Mouse (Mus musculus) MEL (cell line): ENCODE data around the gene Zfp955b. TPM values are rescaled to one million over a fixed set of nuclear protein-coding genes. Genes with fewer than 3 reads are reported as not detected.
"Not testable (repeated sequence)": the region's sequence is repeated elsewhere in the genome, so short reads cannot be mapped to it uniquely, and the experiment has no call there.

Experiments used
- DNase-seq: peaks from one replicate; pipeline ENCODE4 v3.0.0; 2011; ENCODE audit warnings: low read depth, low spot score
- H3K27ac ChIP-seq: 2 replicates; pipeline ENCODE4 v1.5.1; 2012; ENCODE audit warnings: low read depth, mild to moderate bottlenecking, control low read depth, low read length, moderate library complexity; ENCODE audit not compliant: control insufficient read depth
- H3K27me3 ChIP-seq, 2 experiments: fragments of 150-350 bp in 1 of 2; sonication (generic) in 1 of 2; 2 replicates each; pipeline ENCODE4 v1.6.1; 2012; ENCODE audit warnings: low read length in 2 of 2, mild to moderate bottlenecking in 2 of 2, improper control_type of control experiment in 1 of 2, moderate library complexity in 1 of 2; ENCODE audit not compliant: insufficient read depth in 2 of 2, control insufficient read depth in 1 of 2
- H3K36me3 ChIP-seq, 2 experiments: 2 replicates each; pipeline ENCODE4 v1.6.1; 2012 to 2014; ENCODE audit warnings: low read length in 2 of 2, improper control_type of control experiment in 1 of 2, inconsistent platforms in 1 of 2, mild to moderate bottlenecking in 1 of 2; ENCODE audit not compliant: insufficient read depth in 2 of 2, control insufficient read depth in 1 of 2
- H3K4me1 ChIP-seq, 2 experiments: fragments of 150-350 bp in 1 of 2; sonication (generic) in 1 of 2; 2 replicates each; pipeline ENCODE4 v1.6.1; 2012; ENCODE audit warnings: low read length in 2 of 2, improper control_type of control experiment in 1 of 2, mild to moderate bottlenecking in 1 of 2; ENCODE audit not compliant: insufficient read depth in 2 of 2, control insufficient read depth in 1 of 2
- H3K4me3 ChIP-seq, 2 experiments: fragments of 150-350 bp in 1 of 2; sonication (generic) in 1 of 2; 2 replicates each; pipeline ENCODE4 v1.5.1; 2012; ENCODE audit warnings: low read depth in 2 of 2, low read length in 2 of 2, mild to moderate bottlenecking in 2 of 2, moderate library complexity in 2 of 2, control low read depth in 1 of 2, improper control_type of control experiment in 1 of 2; ENCODE audit not compliant: control insufficient read depth in 1 of 2, insufficient read depth in 1 of 2
- H3K79me2 ChIP-seq: 2 replicates; pipeline ENCODE4 v1.6.1; 2012; ENCODE audit warnings: mild to moderate bottlenecking, low read length, moderate library complexity; ENCODE audit not compliant: control insufficient read depth, poor library complexity, insufficient read depth
- H3K9ac ChIP-seq: 2 replicates; pipeline ENCODE4 v1.6.1; 2012; ENCODE audit warnings: low read depth, mild to moderate bottlenecking, control low read depth, low read length, moderate library complexity; ENCODE audit not compliant: control insufficient read depth, poor library complexity, severe bottlenecking
- H3K9me3 ChIP-seq: fragments of 150-350 bp; sonication (generic); replicated peaks from 2 replicates; pipeline ENCODE4 v1.6.1; 2012; ENCODE audit warnings: mild to moderate bottlenecking, low read length, improper control_type of control experiment, moderate library complexity; ENCODE audit not compliant: insufficient read depth
- CTCF ChIP-seq, 3 experiments: IDR thresholded peaks in 2 of 3; conservative IDR thresholded peaks in 1 of 3; 2 replicates each; pipeline ENCODE4 v1.5.1; 2011 to 2012; ENCODE audit warnings: low read length in 3 of 3, low read depth in 2 of 3, mild to moderate bottlenecking in 2 of 3, improper control_type of control experiment in 1 of 3, inconsistent platforms in 1 of 3, mixed read lengths in 1 of 3, moderate library complexity in 1 of 3; ENCODE audit not compliant: control insufficient read depth in 1 of 3, insufficient read depth in 1 of 3, poor library complexity in 1 of 3, severe bottlenecking in 1 of 3
- ELF1 ChIP-seq: IDR thresholded peaks from 2 replicates; pipeline ENCODE4 v1.6.1; 2014; ENCODE audit warnings: low read depth, mild to moderate bottlenecking, inconsistent platforms, low read length, improper control_type of control experiment, moderate library complexity
- EP300 ChIP-seq, 2 experiments: IDR thresholded peaks; 2 replicates each; pipeline ENCODE4 v1.6.1; 2011; ENCODE audit warnings: improper control_type of control experiment in 2 of 2, low read length in 2 of 2, low read depth in 1 of 2, mild to moderate bottlenecking in 1 of 2
- JUND ChIP-seq: IDR thresholded peaks from 2 replicates; pipeline ENCODE4 v1.6.1; 2011; ENCODE audit warnings: low read depth, mild to moderate bottlenecking, improper control_type of control experiment, low read length
- MYC ChIP-seq: IDR thresholded peaks from 2 replicates; pipeline ENCODE4 v1.6.1; 2011; ENCODE audit warnings: low read depth, mild to moderate bottlenecking, low read length, improper control_type of control experiment, moderate library complexity
- NELFE ChIP-seq: IDR thresholded peaks from 2 replicates; pipeline ENCODE4 v1.6.1; 2011; ENCODE audit warnings: low read depth, low read length, improper control_type of control experiment
- RAD21 ChIP-seq: IDR thresholded peaks from 2 replicates; pipeline ENCODE4 v1.6.1; 2011; ENCODE audit warnings: mild to moderate bottlenecking, low read depth, low read length, improper control_type of control experiment
- UBTF ChIP-seq: IDR thresholded peaks from 2 replicates; pipeline ENCODE4 v1.6.1; 2012; ENCODE audit warnings: low read depth, mild to moderate bottlenecking, inconsistent platforms, low read length, improper control_type of control experiment, moderate library complexity, borderline replicate concordance; ENCODE audit not compliant: insufficient read depth
- USF1 ChIP-seq: IDR thresholded peaks from 2 replicates; pipeline ENCODE4 v1.6.1; 2014; ENCODE audit warnings: low read depth, mild to moderate bottlenecking, inconsistent platforms, low read length, improper control_type of control experiment, moderate library complexity
- ZC3H11A ChIP-seq: IDR thresholded peaks from 2 replicates; pipeline ENCODE4 v1.6.1; 2012; ENCODE audit warnings: low read depth, mild to moderate bottlenecking, inconsistent platforms, low read length, improper control_type of control experiment
- ZKSCAN1 ChIP-seq: IDR thresholded peaks from 2 replicates; pipeline ENCODE4 v1.6.1; 2012; ENCODE audit warnings: low read depth, mild to moderate bottlenecking, inconsistent platforms, low read length, improper control_type of control experiment, moderate library complexity
- polyA plus RNA-seq, 2 experiments: library from polyadenylated mRNA; stranded (reverse) in 1 of 2; unstranded in 1 of 2; fragments of >175 nt in 1 of 2; fragments of >200 nt in 1 of 2; gene quantifications; 2 replicates each; pipeline versions ENCODE4 v1.2.1 to v1.2.4; 2012; ENCODE audit warnings: low replicate concordance in 2 of 2, low read depth in 1 of 2; ENCODE audit not compliant: insufficient read length in 2 of 2, insufficient read depth in 1 of 2, missing spikeins in 1 of 2
- total RNA-seq: library from RNA; depleted of rRNA; stranded (reverse); fragments of 300-350 nt; gene quantifications from 2 replicates; pipeline ENCODE4 v1.2.3, GENCODE M21; 2012; rRNA removed

Zfp955b gene
- total and polyA plus RNA-seq, 3 experiments, result 7.7 to 12.2 TPM; not detected in 1

GRCm38 (mm10) chr17:33268907-33269306, 20.4 kb upstream of the Zfp955b start:
- Histone ChIP-seq H3K9ac (no peak overlapping the region), H3K4me1 (no peaks in the 10 kb centered on the region)
- TF ChIP-seq NELFE (no peak), ZKSCAN1 (no peak), ZC3H11A (no peak), EP300 (IDR thresholded peaks at IDR 0.05; ENCODE audit: low read depth in 1 of 2, low read length in 2 of 2) (no peak), MYC (no peak), RAD21 (no peak), JUND (no peak), UBTF (no peak), USF1 (no peak), CTCF (IDR thresholded peaks at IDR 0.05 in 2 of 3, conservative IDR thresholded peaks at IDR 0.05 in 1 of 3; ENCODE audit: control insufficient read depth in 1 of 3, insufficient read depth in 1 of 3, low read depth in 2 of 3, low read length in 3 of 3, poor library complexity in 1 of 3, severe bottlenecking in 1 of 3) (no peak)

GRCm38 (mm10) chr17:33289876-33290149, 469 bp downstream of the Zfp955b start:
- H3K9me3 ChIP-seq, H3K9ac ChIP-seq, H3K27me3 ChIP-seq, H3K36me3 ChIP-seq, DNase-seq, H3K79me2 ChIP-seq, H3K27ac ChIP-seq, H3K4me1 ChIP-seq: not testable (repeated sequence)
- H3K4me3 ChIP-seq, result peak overlapping the region in 1 of 2 experiments; percentile 26; a peak in 1 of 4 replicates

More at GRCm38 (mm10) chr17:33268907-33269306, 20.4 kb upstream of the Zfp955b start:
- Histone ChIP-seq H3K4me3 (no peak overlapping the region), H3K9me3 (no peaks in the 10 kb centered on the region), H3K79me2 (no peaks in the 10 kb centered on the region), H3K36me3 (no peaks in the 10 kb centered on the region), H3K27me3 (peaks cover 9 to 29% of the 10 kb centered on the region in 2 experiments), H3K27ac (no peak overlapping the region)
- no peak for DNase-seq

- H3K79me2 ChIP-seq, result peaks cover 28% of the 10 kb centered on the region
- peak; percentile 44 for DNase-seq
- H3K9me3 ChIP-seq, result no peaks in the 10 kb centered on the region; the same call in 1 of the 2 replicates
- H3K4me1 ChIP-seq, result peaks cover 6% of the 10 kb centered on the region in 2 experiments; a peak in 2 of 4 replicates
- no peak overlapping the region for H3K9ac ChIP-seq
- TF ChIP-seq EP300 (IDR thresholded peaks at IDR 0.05; ENCODE audit: low read depth in 1 of 2, low read length in 2 of 2) (peak in 1 of 2 experiments; percentile 17; a peak in 1 of 4 replicates), ELF1 (no peak)
- TF ChIP-seq, all 39 proteins: peak for 1
- Histone ChIP-seq H3K27ac (no peak overlapping the region), H3K36me3 (peaks cover 0 to 10% of the 10 kb centered on the region in 2 experiments), H3K27me3 (no peaks in the 10 kb centered on the region), H3K4me3 (no peak overlapping the region)
These were observed 63.6 kb downstream of the Zfp955b start for GRCm38 (mm10) chr17:33352981-33353380.

Other genes starting within 250 kb of the Zfp955b start
- not detected in 2 replicates for gene 4921501E09Rik, start 221.5 kb upstream of the Zfp955b start, total RNA-seq
- gene 4921501E09Rik, start 221.5 kb upstream of the Zfp955b start, polyA plus RNA-seq, result not detected
- 1.6 and 1.7 TPM in 2 replicates for gene Zfp563, start 200.2 kb upstream of the Zfp955b start, total RNA-seq
- under 1 TPM in 1 of 2 experiments, not detected in 1; 0.95 TPM for gene Zfp563, start 200.2 kb upstream of the Zfp955b start, polyA plus RNA-seq
- not detected in 2 replicates for gene Morc2b, start 149.9 kb upstream of the Zfp955b start, total RNA-seq
- not detected for gene Morc2b, start 149.9 kb upstream of the Zfp955b start, polyA plus RNA-seq
- gene Olfr55, start 121.1 kb upstream of the Zfp955b start, total RNA-seq, result not detected in 2 replicates
- not detected for gene Olfr55, start 121.1 kb upstream of the Zfp955b start, polyA plus RNA-seq
- gene Olfr239, start 98.2 kb upstream of the Zfp955b start, total RNA-seq, result not detected in 2 replicates
- not detected for gene Olfr239, start 98.2 kb upstream of the Zfp955b start, polyA plus RNA-seq
- gene Olfr1564, start 67.9 kb upstream of the Zfp955b start, total RNA-seq, result not detected in 2 replicates
- gene Olfr1564, start 67.9 kb upstream of the Zfp955b start, polyA plus RNA-seq, result under 1 TPM in 1 of 2 experiments, not detected in 1; 0.08 TPM
- 8.5 and 9.7 TPM in 2 replicates for gene Zfp955a, start 34.4 kb upstream of the Zfp955b start, total RNA-seq
- 1 to 10 TPM in 1 of 2 experiments, not detected in 1; 6.2 TPM for gene Zfp955a, start 34.4 kb upstream of the Zfp955b start, polyA plus RNA-seq
- gene Olfr63, start 24.9 kb upstream of the Zfp955b start, total RNA-seq, result not detected in 2 replicates
- gene Olfr63, start 24.9 kb upstream of the Zfp955b start, polyA plus RNA-seq, result under 1 TPM in 1 of 2 experiments, not detected in 1; 0.10 TPM
- gene Zfp81, start 69.3 kb downstream of the Zfp955b start, total RNA-seq, result 7.6 and 8.4 TPM in 2 replicates
- 1 to 10 TPM in 1 of 2 experiments, not detected in 1; 5.2 TPM for gene Zfp81, start 69.3 kb downstream of the Zfp955b start, polyA plus RNA-seq
- 6.1 and 8.3 TPM in 2 replicates for gene Zfp101, start 105.1 kb downstream of the Zfp955b start, total RNA-seq
- 1 to 10 TPM in 1 of 2 experiments, not detected in 1; 7.6 TPM for gene Zfp101, start 105.1 kb downstream of the Zfp955b start, polyA plus RNA-seq
- gene Actl9, start 143.4 kb downstream of the Zfp955b start, total RNA-seq, result not detected in 2 replicates
- not detected for gene Actl9, start 143.4 kb downstream of the Zfp955b start, polyA plus RNA-seq
- 9.6 and 11.3 TPM in 2 replicates for gene Adamts10, start 234.7 kb downstream of the Zfp955b start, total RNA-seq
- 10 to 100 TPM in 1 of 2 experiments, not detected in 1; 21.0 TPM for gene Adamts10, start 234.7 kb downstream of the Zfp955b start, polyA plus RNA-seq